Mouse (Mus musculus) forebrain, postnatal 0 days (tissue): ENCODE measurements around the gene Hoxc8. TPM values are rescaled to one million over a fixed set of nuclear protein-coding genes. Genes with fewer than 3 reads are reported as not detected.

Source experiments
- ATAC-seq: fragments of 200-750 bp; cut with Nextera tagmentation; 2 replicates; pipeline ENCODE4 v1.8.0; 2017; ENCODE audit warnings: mild to moderate bottlenecking, moderate library complexity
- DNase-seq: peaks from one replicate; pipeline ENCODE4 v3.0.0-alpha.2; 2015
- H3K27ac ChIP-seq: fragments of 300-500 bp; sonication (generic); 2 replicates; pipeline ENCODE4 v1.5.1; 2014; ENCODE audit warnings: low read depth, mild to moderate bottlenecking, antibody characterized with exemption, low read length, moderate library complexity, mixed read lengths
- H3K27me3 ChIP-seq: fragments of 300-500 bp; sonication (generic); 2 replicates; pipeline ENCODE4 v1.6.1; 2014; ENCODE audit warnings: mild to moderate bottlenecking, low read length, mixed read lengths; ENCODE audit not compliant: insufficient read depth
- H3K36me3 ChIP-seq: fragments of 300-500 bp; sonication (generic); 2 replicates; pipeline ENCODE4 v1.6.1; 2014; ENCODE audit warnings: mild to moderate bottlenecking, moderate library complexity; ENCODE audit not compliant: insufficient read depth
- H3K4me1 ChIP-seq: fragments of 300-500 bp; sonication (generic); 2 replicates; pipeline ENCODE4 v1.6.1; 2014; ENCODE audit warnings: antibody characterized with exemption; ENCODE audit not compliant: insufficient read depth
- H3K4me2 ChIP-seq: fragments of 300-500 bp; sonication (generic); 2 replicates; pipeline ENCODE4 v1.6.1; 2014; ENCODE audit warnings: low read depth, mild to moderate bottlenecking, moderate library complexity
- H3K4me3 ChIP-seq: fragments of 300-500 bp; sonication (generic); 2 replicates; pipeline ENCODE4 v1.5.1; 2014; ENCODE audit warnings: low read depth, low read length, mixed read lengths
- H3K9ac ChIP-seq: fragments of 300-500 bp; sonication (generic); 2 replicates; pipeline ENCODE4 v1.6.1; 2014; ENCODE audit warnings: mild to moderate bottlenecking
- H3K9me3 ChIP-seq: fragments of 300-500 bp; sonication (generic); 2 replicates; pipeline ENCODE4 v1.6.1; 2016; ENCODE audit warnings: low read length
- CTCF ChIP-seq: sonication (generic); IDR thresholded peaks from 2 replicates; pipeline ENCODE4 v1.5.1; 2016; ENCODE audit warnings: antibody characterized with exemption, control low read depth, low read depth
- WGBS: fragments of 180-500 bp; shearing (Covaris S2); extraction: QIAGEN DNeasy Blood & Tissue Kit; methylation state at CpG from one replicate; pipeline ENCODE4 v1.1.7; 2014; 5-methylcytosine and 5-hydroxymethylcytosine counted together
- polyA plus RNA-seq: library from polyadenylated mRNA; unstranded; fragments of >200 nt; fragmentation: Nextera tagmentation; extraction: Ambion mirVana; gene quantifications from 2 replicates; pipeline ENCODE4 v1.2.1, GENCODE M21; 2015
- total RNA-seq: library from RNA; depleted of rRNA; stranded (reverse); fragments of >200 nt; gene quantifications from 2 replicates; pipeline ENCODE4 v1.2.3, GENCODE M21; 2014

Hoxc8 gene
- total and polyA plus RNA-seq, 2 experiments from 2014 or later = not detected

DNA sequence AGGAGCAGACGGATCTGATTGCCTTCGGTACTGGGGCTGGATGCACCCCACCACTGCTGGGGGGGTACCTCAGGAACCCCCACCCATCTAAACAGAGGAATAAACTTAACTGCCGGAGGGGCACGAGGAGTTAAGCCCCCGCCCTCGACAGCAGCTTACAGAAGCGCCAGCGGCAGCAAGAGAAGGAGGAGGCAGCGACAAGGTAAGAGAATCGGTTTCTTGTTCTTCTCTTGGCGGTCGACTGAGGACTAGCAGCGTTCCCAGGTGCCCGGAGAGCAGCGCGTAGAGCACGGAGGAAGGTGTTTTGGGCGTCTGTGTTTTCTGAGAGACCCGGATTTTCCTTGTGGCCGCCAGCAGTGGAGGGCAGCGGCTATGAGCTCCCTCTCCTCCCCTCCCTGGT lies 18.2 kb upstream of the Hoxc8 start:
- peaks cover 91% of the 10 kb centered on the region for H3K27me3 ChIP-seq
- no peak overlapping the region for H3K27ac ChIP-seq
- DNase-seq (no peak), ATAC-seq (no peak)
- H3K4me3 ChIP-seq = no peak overlapping the region
- no peak overlapping the region for H3K4me2 ChIP-seq
- no peaks in the 10 kb centered on the region for H3K36me3 ChIP-seq
- H3K4me1 ChIP-seq = no peaks in the 10 kb centered on the region
- WGBS = 2% methylated on average over 21 of the region's 21 CpGs
- H3K9me3 ChIP-seq = no peaks in the 10 kb centered on the region
- H3K9ac ChIP-seq = no peak overlapping the region
- no peak for TF ChIP-seq CTCF

DNA sequence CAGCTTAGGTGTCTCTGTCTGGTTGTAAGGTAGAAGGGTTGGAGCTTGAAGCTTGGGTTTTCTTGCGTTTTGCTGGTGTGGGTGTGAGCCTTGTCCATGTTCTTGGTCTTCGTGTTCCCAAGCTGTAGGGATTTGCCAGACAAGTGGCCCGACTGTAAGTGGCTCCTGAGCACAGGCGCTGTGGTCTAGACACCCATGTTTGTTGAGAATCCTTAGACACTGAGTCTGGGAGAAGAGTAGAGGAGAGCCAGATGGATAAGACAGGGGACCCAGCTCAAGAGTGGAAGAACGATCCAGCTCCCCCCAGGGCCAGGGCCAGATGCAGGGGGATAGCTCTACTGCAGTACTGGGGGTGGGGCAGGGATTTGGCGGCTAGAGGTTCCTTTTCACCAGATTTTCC lies 17.7 kb upstream of the Hoxc8 start:
- no peak overlapping the region for H3K9ac ChIP-seq
- WGBS = 1% methylated on average over 6 of the region's 6 CpGs
- H3K27me3 ChIP-seq = peaks cover 91% of the 10 kb centered on the region
- no peak overlapping the region for H3K4me2 ChIP-seq
- no peak for DNase-seq
- no peaks in the 10 kb centered on the region for H3K4me1 ChIP-seq
- no peak overlapping the region for H3K27ac ChIP-seq
- H3K4me3 ChIP-seq = no peak overlapping the region
- no peak for ATAC-seq
- no peaks in the 10 kb centered on the region for H3K9me3 ChIP-seq
- TF ChIP-seq CTCF = no peak
- H3K36me3 ChIP-seq = no peaks in the 10 kb centered on the region

DNA sequence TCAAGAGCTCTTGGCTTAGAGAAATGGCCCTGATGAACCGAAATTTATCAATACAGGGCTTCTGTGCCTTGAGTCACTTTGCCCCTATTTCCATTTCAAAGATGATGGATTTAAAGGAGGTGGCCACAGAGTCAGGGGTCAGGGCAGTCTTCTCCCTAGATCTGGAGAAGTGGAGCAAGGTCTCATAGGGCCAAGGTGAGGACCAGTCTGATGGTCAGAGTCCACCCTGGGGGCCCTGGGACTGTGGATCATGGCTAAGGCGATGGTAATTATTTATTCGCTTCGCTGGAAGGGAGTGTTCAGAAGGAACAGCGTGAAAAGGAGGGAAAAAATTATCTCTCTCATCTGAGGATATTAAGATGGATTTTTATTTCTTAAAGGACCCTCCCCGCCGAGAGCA lies 15.4 kb upstream of the Hoxc8 start:
- no peaks in the 10 kb centered on the region for H3K9me3 ChIP-seq
- H3K9ac ChIP-seq = no peak overlapping the region
- no peak overlapping the region for H3K27ac ChIP-seq
- ATAC-seq (no peak), DNase-seq (no peak)
- no peak for TF ChIP-seq CTCF
- WGBS = 5% methylated on average over 7 of the region's 7 CpGs
- H3K4me1 ChIP-seq = no peaks in the 10 kb centered on the region
- no peak overlapping the region for H3K4me3 ChIP-seq
- peaks cover 93% of the 10 kb centered on the region for H3K27me3 ChIP-seq
- no peaks in the 10 kb centered on the region for H3K36me3 ChIP-seq
- no peak overlapping the region for H3K4me2 ChIP-seq

DNA sequence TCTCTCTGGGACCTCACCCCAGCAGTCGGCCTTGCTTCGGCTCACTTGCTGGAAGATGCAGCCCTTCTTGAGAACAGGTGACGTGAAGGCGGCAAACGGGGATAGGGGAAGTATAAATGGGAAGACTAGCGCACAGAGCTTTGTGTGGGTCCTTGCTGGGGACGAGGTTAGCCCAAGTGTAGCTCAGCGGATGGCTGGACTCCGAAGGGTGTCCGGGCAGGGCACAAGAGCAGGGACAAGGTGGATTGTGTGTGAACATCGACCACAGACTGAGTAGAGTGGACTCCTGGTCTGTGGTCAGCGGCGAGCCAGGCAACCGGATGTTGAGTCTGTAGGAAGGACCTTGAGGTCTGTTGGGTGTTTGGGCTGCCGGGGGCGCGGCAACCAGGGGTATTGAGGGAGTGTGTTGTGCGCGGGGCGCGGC lies 14.7 kb upstream of the Hoxc8 start:
- Histone ChIP-seq H3K4me3 (no peak overlapping the region), H3K9ac (no peak overlapping the region), H3K36me3 (no peaks in the 10 kb centered on the region), H3K27ac (no peak overlapping the region), H3K4me2 (no peak overlapping the region), H3K9me3 (no peaks in the 10 kb centered on the region), H3K27me3 (peaks cover 93% of the 10 kb centered on the region), H3K4me1 (no peaks in the 10 kb centered on the region)
- DNase-seq (no peak), ATAC-seq (no peak)
- no peak for TF ChIP-seq CTCF
- WGBS = 2% methylated on average over 21 of the region's 21 CpGs

DNA sequence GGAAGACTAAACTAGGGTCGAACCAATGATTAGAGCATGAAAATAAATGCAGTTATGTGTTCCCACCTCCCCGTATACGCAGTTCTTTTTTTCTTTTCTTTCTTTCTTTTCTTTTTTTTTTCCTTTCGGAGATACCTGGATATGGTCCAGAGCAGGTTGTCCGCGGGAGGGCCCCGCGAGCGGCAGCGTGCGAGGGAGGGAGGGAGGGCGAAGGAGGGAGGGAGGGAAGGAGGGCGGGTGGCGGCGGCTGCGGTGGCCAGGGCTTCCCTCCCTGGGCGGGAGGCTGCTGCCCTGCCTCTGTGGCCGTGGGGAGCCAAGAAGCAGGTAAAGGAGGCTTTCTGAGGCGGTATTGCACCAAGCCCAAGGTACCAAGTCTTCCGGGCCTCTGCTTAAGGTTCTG lies 14.2 kb upstream of the Hoxc8 start, which contains the start of gene Hoxc9:
Hoxc9 (plus strand) TSS at position 269 of the 400 bp plus-strand sequence.
- 2% methylated on average over 16 of the region's 20 CpGs for WGBS

DNA sequence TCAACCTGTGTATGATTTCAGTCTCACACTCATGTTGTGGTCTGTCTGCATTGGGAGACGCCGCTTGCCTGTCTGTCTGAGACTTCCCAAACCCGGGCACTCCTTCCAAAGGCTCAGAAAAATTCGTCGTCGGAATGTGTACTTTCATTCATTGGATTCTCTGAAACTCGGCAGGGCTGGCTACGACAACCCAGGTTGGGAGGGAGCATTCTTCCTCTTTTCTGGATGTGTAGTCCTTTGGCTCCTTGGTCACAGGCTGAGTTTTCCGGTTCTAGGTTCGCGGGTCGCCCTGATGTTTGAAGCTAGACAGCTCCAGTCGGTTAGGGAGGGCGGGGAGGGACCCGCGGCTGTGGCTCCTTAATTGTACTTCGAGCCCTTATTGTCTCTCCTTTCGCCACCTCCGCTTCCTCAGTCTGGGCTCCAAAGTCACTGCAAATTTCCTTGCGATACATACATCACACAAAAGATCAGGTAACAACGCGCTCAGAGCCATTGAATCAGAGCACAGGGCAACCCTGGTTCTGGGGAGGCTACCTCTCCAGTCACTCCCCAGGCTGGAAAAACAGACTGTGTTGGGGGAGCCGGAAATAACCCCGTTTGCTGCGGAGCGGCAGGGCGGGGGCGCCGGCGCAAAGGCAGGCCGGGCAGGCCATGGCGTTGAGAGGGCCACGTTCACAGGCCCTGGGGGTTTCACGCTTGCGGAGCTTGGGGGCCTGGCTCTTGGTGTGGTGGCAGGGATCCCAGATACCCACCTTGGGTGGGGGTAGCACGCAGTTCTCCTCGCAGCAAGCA lies 13.6 kb upstream of the Hoxc8 start:
- under 1% methylated on average over 37 of the region's 37 CpGs for WGBS
- no peak for TF ChIP-seq CTCF
- H3K27me3 ChIP-seq = peaks cover 93% of the 10 kb centered on the region
- H3K9me3 ChIP-seq = no peaks in the 10 kb centered on the region
- H3K9ac ChIP-seq = no peak overlapping the region
- H3K4me2 ChIP-seq = no peak overlapping the region
- DNase-seq (no peak), ATAC-seq (no peak)
- H3K36me3 ChIP-seq = no peaks in the 10 kb centered on the region
- no peak overlapping the region for H3K27ac ChIP-seq
- no peak overlapping the region for H3K4me3 ChIP-seq
- H3K4me1 ChIP-seq = no peaks in the 10 kb centered on the region

More for the DNA sequence above, 14.2 kb upstream of the Hoxc8 start, which contains the start of gene Hoxc9:
- H3K9me3 ChIP-seq = no peaks in the 10 kb centered on the region
- no peak within 1 kb of the TSS for H3K4me3 ChIP-seq
- H3K4me2 ChIP-seq = no peak within 1 kb of the TSS
- H3K9ac ChIP-seq = no peak within 1 kb of the TSS
- no peak for TF ChIP-seq CTCF
- H3K36me3 ChIP-seq = no peaks in the 10 kb centered on the region
- no peaks in the 10 kb centered on the region for H3K4me1 ChIP-seq
- peaks cover 93% of the 10 kb centered on the region for H3K27me3 ChIP-seq
- no peak within 1 kb of the TSS for H3K27ac ChIP-seq
- DNase-seq = no peak
- no peak for ATAC-seq

DNA sequence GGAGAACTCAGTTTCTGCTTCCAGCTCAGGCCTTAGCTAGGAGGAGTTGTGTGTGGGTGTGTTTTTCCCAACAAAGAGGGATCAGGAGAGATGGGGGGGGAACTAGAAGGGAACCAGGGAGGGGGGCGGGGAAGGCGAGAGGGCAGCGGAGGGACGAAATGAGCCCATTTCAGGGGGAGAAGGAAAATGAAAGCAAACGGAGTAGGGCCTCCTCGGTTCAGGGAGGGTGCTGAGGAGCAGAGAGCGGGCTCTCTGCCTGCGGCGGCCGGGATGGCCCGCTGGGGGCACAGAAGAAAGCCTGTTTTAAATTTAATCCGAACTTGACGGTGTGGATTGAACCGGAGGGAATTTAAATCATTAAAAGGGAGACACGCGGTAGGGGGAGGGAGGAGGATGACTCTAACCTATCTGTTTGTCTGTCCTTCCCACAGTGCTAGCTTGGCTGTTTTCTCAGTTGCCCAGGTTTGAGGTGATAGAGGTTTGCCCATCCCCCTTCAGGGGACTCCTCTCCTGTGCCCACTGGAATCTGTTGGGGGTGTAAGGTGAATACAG lies 12.9 kb upstream of the Hoxc8 start:
- no peak for DNase-seq
- H3K4me1 ChIP-seq = no peaks in the 10 kb centered on the region
- H3K9ac ChIP-seq = no peak overlapping the region
- H3K36me3 ChIP-seq = no peaks in the 10 kb centered on the region
- H3K27me3 ChIP-seq = peaks cover 93% of the 10 kb centered on the region
- H3K9me3 ChIP-seq = no peaks in the 10 kb centered on the region
- ATAC-seq = no peak
- H3K27ac ChIP-seq = no peak overlapping the region
- WGBS = 1% methylated on average over 16 of the region's 16 CpGs
- no peak for TF ChIP-seq CTCF
- no peak overlapping the region for H3K4me2 ChIP-seq
- no peak overlapping the region for H3K4me3 ChIP-seq
